Mouse (Mus musculus): ENCODE measurements around the gene Syn3.
A peak's percentile ranks its signal among the peaks of the same experiment; 100 is the strongest.

Syn3 gene

DNA sequence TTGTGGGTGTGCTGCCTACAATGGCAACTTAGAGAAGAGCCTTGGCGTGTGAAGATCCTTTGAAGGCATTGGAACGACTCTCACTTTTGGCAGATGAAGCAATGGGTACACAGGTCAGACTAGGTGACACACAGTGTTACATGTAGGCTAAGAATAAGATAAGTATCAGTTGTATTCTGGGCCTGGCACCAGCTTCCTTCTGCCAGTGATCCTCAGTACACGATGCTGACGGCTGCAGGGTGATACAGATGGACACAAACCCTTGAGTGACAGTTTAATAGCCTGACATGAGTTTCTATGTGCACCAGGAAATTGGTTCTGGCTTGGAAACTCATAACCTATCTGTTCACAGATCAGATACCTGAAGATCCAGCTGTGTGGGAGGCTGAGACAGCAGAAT, 391.0 kb downstream of the Syn3 start:
- DNase-seq (ENCODE audit: low read depth, low spot score): no peak

DNA sequence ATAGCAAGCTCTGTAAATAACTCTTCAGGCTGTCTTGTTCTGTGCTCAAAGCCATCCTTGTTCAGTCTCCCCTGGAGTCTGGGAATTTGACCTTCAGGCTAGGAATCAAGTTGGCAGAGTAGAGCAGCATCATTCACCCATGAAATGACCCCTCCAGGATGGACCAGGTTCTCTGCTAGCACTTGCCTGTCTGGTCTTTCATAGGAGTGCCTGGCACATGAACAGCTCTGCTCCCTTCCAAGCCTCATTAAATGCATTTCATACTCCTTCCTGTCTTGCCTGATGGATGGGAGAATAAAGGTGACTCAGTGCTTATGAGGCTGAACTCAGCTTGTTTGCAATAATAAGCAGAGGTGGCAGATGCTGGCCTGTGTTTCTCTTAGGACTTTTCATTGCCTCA, 394.7 kb downstream of the Syn3 start:
- peak; percentile 12 for DNase-seq (ENCODE audit: low read depth, low spot score)

DNA sequence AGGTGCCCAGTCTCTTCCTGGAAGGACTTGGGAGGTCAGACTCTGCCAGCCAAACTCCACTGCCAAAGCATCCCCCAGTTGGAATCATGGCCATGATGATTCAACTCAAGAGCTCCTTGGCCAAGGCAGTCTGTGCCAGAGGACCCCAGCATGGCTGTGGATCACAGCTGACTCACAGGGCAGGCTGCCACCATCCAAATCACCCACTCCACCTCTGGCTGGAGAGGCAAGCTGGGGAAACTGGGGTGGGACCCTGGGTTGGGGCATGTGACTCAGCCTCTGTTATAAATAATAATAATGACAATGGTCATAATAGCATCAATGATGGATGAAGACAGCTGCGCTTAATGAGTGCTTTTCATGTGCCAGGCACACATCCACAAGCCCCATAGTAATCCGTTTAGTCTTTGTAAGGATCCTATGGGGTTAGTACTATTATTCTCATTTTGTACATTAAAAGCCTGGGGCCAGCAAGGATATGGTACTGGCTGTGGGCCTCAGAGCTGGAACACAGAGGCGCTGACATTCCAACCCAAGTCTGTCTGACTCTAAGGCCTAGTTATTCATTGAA, 398.3 kb downstream of the Syn3 start:
- DNase-seq (ENCODE audit: low read depth, low spot score): peak; percentile 51

DNA sequence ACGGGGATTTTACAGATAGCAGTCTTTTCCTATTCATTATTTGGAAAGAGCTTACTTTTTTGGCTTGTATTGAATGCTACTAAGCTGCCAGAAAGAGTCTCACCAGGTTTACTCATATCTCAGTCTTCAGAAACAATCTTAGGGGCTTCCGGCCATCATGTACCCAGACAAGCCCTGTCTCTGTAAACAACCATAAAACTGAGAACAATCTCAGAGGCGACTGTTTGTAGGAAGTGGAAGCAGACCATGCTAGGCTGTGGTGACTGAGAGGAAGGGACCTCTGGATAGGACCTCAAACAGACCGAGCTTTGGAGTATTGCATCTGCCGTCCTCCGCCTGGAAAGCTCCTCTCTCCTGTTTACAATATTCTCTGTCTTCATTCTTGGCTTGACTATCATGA, 400.3 kb downstream of the Syn3 start:
- DNase-seq (ENCODE audit: low read depth, low spot score): no peak

DNA sequence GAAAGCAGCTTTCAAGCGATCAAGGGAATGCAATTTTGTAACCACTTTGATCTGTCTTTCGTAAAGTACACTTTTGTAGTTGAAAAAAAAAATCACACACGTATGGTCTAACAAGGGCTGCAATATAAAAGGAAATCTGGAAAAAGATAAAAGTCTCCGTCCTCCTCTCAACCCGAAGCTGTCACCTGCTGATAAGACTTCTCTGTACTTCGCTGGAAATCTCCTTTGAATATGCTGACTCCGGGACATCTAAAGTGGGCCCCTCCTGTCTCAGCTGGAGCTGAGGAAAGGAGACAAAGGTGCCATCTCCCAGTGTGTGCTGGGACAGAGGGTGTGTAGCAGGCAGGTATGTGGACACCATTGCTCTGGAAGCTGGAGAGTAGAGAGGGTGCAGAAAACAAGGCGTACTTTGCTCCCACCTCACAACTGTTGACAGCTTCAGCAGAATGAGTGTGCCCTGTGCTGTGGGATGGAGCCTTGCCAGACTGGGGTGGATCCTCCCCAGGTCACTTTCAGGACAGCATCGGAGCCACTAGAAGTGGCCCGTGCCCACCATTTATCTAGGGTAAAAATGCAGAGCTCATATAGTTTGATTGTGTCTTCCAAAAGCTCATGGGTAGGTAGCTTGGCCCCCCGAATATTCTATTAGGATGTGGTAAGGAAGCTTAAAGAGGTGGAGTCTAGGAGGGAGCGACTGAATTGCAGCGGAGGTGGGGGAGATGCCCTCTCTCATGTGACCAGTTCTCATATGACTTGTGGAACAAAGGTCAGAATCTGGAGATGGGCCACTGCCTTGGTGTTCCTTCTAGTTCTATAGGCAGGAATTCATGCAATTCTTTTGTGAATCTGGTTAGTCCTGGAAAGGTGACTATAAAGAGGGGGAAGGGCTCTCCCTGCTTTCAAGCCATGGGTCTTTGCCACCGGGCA, 405.3 kb downstream of the Syn3 start:
- peak; percentile 13 for DNase-seq (ENCODE audit: low read depth, low spot score)

DNA sequence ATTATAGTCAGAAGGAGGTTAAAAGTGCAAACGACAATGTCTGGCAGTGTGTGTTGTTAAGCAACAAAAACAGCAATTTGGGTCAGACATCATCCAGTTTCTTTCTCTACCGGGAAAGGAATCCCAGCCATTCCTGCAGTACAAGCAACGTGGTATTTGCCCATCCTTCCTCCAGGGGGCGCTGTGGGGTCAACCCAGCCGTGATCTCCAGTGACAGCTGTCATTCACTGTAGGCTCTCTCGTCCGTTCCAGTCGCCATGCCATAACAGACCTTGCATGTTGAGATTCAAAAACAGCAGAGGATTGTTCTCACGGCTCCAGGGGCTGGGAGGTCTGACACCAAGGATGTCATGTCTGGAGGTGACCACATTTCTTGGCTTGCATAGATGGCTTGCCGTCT, 406.8 kb downstream of the Syn3 start:
- peak; percentile 44 for DNase-seq (ENCODE audit: low read depth, low spot score)

DNA sequence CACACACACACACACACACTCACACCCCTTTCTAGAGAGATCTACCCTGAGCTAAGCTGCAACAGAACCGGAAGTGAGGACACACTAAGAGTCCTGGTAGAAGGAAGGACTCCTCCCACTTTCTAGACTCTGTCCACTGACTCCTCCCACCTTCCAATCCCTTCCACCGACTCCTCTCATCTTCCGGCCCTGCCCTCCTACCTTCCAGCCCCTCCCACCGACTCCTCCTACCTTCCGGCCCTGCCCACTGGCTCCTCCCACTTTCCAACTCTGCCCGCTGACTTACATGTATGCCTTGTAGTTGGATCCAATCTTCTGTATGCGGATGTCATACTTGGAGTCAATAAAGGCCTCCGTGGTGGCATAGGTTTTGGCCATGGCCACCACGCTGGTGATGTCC, 418.8 kb downstream of the Syn3 start:
- DNase-seq (ENCODE audit: low read depth, low spot score): no peak

DNA sequence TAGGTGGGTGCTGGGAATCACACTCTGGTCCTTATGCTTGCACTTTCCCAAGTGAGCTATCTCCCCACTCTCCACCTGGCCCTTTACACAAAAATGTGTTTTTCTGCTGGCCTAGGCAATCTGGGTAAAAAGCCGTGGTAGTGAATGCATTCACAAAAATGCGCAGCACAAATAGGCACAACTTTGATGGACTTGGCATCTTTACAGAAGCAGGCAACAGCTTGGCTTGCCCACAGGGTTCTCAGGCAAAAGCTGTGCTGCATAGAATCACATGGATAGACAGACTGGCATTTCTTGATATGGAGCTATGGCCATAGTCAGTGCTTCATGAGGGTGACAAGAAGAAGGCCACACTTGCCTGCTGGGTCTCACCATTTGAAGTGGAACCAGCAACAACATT, 419.9 kb downstream of the Syn3 start:
- peak; percentile 53 for DNase-seq (ENCODE audit: low read depth, low spot score)

DNA sequence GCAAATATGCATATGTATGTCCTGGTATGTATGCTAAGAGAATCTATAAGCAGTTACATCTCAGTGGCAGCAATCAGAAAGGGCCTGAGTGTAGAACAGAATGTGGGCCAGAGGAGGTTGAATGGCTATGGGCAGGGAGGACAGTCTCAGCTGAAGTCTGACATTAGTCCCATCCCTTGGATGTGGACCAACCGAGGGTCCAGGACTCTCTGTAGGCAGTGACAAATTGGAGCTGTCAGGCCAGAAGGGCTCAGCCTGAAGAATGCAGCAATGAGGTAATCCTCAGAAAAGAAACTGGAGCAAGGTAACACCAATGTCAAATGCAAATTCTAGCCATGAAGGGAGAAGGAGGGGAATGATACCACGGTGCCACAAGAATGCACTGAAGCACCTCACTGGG, 421.4 kb downstream of the Syn3 start:
- no peak for DNase-seq (ENCODE audit: low read depth, low spot score)

DNA sequence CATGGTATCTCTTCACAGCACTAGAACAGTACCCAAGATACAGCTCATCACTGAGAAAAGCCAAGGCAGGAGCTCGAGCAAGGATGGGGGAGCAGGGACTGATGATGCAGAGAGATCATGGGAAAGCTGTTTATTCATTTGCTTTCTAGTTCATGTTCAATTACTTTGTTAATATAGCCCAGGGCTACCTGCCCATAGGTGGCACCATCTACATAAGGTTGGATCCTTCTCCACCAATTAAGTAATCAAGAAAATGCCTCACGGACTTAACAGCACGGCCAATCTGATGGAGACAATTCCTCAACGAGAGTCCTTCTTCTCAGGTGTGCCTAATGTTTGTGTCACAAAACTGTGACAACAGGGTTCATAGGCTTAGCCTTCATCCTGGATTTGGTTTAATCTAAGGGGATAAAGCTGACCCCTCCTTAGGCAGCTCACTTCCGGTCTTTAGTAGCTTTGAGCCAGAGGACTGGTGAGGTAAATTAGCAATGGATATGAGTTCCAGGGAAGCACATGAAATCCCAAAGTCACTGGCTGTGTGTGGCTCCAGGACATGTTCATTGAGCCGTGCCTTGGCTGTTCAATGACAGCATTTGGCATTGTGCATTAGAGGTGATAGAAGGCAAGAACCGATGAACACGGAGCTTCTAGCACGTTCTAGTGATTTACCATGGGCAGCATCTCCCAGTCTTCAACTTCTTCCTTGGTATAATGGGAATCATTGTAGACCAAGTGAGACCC, 423.6 kb downstream of the Syn3 start:
- peak; percentile 37 for DNase-seq (ENCODE audit: low read depth, low spot score)

DNA sequence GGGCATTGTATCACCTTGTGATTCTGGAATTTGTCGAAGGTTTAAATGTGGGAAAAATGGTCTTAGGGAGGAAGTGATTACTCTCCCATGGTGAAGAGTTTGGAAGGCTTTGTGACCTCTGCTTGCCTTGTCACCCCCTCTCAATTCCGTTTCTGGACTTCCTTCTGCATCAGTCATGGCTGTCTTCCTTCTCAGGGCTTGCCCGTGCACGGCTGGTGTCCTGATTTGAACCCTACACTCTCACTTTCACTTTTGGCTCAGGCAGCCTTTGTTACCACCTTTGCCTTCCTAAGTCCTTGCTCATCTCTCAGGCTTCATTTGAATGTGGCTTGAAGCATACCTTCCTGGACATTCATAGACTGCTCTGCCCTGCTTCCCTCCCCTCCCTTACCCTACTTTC, 424.6 kb downstream of the Syn3 start:
- DNase-seq (ENCODE audit: low read depth, low spot score): no peak

DNA sequence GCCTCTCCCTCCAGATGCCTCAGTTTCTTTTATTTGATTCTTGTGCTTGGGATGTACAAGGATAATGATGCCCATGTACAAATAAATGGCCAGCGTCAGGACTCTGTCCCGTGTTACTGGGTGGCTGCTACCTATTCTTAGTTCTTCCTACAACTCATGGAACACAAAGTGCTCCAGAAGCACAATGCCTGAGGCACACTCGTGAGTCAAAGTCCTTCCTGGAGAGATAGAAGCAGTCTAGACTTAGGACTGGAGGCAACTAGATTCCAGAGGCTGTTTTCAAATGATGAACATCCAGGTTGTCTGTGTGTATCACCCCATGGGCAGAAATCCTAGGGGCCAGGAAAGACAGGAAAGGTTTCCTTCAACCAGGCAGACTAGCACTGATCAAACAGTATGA, 427.9 kb downstream of the Syn3 start:
- DNase-seq (ENCODE audit: low read depth, low spot score): no peak

DNA sequence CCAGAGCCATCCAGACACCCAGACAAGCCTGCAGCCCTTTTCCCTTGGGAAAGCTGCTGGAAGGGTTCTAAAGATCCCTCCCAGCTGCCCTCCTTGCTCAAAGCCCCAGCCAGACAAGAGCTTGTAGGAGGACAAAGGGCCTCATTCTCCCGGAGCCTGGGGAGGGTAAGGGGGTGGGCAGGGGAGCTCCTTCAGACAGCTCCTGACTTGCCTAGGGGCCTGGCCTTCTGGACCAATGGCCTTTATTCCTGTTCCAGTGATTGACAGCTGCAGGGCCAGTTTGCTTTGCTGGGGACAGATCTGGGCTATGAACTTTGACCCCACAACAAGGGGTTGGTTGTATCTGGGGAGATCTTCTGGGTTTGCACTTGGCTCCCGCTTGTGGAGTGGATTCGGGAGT, 429.4 kb downstream of the Syn3 start:
- DNase-seq (ENCODE audit: low read depth, low spot score): peak; percentile 57

DNA sequence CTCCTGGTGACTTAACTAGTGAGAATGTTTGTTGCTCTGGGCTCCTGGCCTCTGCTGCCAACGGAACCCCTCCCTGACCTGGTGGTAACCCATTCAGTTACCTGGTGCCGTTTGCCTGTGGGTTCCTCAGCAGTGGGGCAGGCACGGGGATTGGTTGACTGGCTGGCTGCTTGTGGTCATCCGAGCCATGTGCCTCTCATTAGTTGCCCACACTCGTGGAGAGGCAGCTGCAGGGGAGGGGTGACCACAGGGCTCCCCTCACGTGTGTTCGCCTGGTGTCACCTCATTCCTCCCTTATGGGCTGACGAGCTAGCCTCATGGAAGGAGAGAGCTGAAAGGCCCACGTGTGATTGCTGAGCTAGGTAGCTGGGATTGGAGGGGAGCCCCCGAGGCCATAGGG, 430.8 kb downstream of the Syn3 start:
- no peak for DNase-seq (ENCODE audit: low read depth, low spot score)

DNA sequence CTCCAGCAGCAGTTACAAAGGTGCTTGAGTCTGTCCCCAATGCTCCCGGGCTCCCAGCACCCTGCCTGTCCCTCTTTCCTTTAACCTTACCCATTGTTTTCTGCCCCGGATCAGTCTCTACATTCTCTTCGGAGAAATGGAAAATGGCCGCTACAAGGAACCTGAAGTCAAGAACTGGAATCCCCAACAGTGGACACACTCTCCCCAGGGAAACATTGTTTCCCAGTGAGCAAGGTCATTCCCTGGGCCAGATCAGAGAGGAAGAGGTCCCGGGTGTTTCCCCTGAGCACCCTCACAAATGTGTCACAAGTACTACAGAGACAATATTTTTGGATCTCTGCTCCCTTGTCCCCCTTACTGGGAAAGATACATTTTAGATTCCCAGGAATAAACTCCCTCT, 432.0 kb downstream of the Syn3 start:
- DNase-seq (ENCODE audit: low read depth, low spot score): no peak

DNA sequence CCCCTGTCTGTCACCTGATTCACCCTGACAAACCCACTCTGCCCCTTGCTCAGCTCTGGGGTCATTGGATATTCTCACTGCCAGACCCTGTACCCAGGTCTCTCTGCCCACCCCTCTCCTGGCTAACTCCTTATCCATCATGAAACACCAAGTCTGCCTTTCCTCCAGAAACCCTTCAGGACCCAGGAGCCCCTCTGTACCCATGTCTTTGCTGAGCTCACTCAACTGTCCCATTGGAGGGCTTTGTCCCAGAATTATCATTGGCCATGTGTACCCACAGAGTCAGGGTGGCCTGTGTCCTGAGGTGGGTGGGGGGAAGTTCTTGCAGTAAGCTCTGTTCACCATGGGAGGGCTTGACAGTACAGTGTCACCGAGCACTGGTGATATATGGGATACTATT, 433.0 kb downstream of the Syn3 start:
- no peak for DNase-seq (ENCODE audit: low read depth, low spot score)

DNA sequence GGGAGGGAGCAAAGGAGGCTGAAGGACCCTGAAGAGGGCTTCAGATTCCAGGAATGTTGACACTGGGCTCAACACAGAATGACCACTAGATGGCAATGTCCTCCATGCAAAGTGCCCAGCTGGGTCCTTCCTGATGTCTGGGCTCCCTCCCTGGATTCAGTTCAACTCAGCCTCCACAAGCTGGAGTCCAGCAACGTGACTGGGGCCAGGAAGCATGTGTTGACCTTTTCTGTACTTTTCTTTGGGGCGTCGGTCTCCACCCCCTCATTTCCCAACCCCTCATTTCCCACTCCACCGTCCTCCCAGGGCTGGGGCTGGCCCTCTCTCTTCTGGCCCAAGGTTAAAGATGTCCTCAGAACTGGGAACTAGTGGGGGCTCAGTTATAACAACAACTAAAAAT, 433.8 kb downstream of the Syn3 start:
- peak; percentile 92 for DNase-seq (ENCODE audit: low read depth, low spot score)

DNA sequence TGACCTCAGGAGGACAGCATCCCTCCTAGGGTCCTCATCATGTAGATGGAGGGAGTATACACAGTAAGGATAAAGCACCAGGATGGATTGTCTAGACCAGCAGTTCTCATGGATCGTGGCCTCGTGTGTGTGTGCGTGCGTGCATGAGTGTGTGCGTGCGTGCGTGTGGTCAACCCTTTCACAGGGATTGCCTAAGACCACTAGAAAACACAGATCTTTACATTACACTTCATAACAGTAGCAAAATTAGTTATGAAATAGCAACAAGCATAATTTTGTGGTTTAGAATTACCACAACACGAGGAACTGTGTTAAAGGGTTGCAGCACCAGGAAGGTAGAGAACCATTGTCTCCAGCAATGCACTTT, 435.7 kb downstream of the Syn3 start:
- no peak for DNase-seq (ENCODE audit: low read depth, low spot score)

DNA sequence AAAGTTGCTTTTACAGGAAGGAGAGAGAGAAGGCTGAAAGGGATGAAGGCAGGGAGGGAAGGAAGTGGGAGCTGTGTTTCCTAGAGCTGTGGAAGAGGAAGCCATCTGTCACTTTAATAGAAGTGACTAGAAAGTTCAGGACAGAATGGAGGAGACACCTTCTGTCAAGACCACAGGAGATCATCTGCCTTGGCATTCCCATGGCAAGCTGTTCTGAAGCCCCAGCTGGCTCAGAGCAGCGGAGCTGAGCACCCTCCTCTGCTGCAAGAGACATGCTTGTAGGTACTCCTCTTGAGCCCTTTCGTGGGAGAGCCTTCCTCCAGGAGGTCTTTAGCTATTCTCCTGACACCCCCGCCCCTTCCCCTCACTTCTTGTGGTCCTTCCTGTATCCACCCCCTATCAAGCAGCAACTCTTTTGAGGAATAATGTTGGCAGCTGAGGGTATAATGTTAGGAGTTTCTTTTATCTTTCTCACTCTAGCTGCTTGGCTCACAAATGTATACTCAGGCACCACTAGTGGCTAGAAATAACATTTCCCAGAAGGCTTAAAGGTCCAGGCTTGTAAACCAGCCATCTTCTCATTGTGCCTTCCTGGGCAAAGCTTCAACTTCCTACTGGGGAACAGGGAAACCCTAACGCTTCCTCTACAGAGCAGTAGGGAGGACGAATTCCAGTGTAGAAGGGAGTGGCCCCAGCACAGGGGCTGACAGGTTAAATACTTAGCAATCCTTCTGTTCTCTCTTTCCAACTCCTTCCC, 436.3 kb downstream of the Syn3 start:
- DNase-seq (ENCODE audit: low read depth, low spot score): peak; percentile 86

DNA sequence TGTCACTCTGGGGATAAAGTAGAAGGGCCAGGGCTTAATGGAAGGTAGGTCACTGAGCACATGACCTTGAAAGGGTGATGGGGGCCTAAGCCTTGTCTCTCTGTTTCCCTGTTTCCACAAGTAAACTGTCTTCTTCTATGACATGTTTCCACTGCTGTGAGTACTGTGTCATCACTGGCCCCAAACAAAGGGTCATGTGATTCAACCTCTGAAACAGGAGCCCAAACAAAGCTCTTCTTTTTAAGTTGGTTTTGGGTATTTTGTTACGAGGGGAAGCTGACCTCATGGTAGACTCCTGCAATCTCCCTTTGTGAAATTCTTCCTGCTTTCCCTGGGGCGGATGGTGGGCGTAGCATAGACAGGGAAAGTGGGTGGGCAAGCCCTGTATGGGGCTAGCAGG, 438.4 kb downstream of the Syn3 start:
- DNase-seq (ENCODE audit: low read depth, low spot score): peak; percentile 43

DNA sequence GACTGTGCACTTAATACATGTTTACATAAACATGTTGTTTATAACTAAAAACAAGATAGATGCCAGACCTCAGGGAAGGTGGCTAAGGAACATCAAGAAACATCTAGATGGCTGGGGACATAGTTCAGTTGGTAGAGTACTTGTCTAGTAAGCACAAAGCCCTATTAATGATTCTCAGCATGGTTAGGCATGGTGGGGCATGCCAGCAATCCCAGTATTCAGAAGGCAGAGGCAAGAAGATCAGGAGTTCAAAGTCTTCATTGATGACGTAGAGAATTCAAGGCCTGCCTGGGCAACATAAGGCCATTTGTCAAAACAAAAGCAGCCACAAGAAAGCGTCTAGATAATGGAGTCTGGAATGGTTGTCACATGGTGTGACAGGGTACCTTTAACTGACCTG, 441.0 kb downstream of the Syn3 start:
- no peak for DNase-seq (ENCODE audit: low read depth, low spot score)

DNA sequence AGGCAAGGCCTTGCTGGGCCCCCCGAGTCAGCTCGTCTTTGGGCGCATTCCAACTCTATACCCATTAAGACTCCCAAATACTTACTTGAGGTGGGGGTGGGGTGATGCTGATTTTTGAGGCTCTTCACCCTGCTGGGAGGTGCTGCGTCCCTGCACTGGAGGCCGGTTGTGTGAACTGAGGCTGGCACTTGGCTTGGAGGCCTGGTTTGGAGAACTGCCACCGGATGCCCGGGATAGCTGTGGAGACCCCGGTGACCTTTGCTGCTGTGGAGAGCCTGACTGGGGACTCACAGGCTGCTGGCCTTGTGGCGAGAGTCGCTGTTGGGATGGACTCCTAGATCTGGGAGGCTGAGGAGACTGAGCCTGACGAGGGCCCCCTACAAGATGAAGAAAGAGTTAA, 441.4 kb downstream of the Syn3 start:
- no peak for DNase-seq (ENCODE audit: low read depth, low spot score)
